Mouse (Mus musculus): ENCODE data around the gene F930015N05Rik. TPM values are rescaled to one million over a fixed set of nuclear protein-coding genes. Genes with fewer than 3 reads are reported as not detected.

F930015N05Rik gene
- polyA plus RNA-seq, 1 experiment from 2014 or later, result 1.9 TPM

Other genes starting within 250 kb of the F930015N05Rik start
- gene Hs3st3a1, start 1.3 kb downstream of the F930015N05Rik start, polyA plus RNA-seq (2015; fragmentation: Nextera tagmentation; extraction: Ambion mirVana), result 3.9 and 4.0 TPM in 2 replicates

Data from limb, embryonic 13.5 days (tissue).